Mouse (Mus musculus): ENCODE data around the gene Dnajc5g.

DNA sequence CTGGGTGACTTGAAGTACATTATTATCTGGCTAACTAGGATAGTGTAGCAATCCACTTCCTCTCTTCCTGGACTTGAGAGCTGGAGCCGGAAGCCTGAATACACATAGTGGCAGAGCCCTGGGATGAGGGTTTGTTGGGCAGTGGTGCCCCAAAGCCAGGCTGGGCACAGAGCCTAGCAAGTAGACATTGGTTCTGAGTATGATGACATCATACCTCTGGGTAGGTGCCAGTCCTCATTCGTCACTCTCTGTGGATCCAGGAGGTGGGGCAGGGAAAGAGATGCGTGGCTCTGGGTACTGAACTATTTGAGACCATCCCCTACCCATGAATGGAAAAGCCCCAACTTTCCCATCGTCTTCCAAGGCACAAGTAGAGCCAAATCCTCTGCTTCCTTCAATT, 43.7 kb downstream of the Dnajc5g start:
- TF ChIP-seq GATA1 (IDR thresholded peaks at IDR 0.05; ENCODE audit: borderline replicate concordance, low read length), result no peak
- no peak for TF ChIP-seq FLI1 (IDR thresholded peaks at IDR 0.05; ENCODE audit: low read length)

Measured in megakaryocyte, embryonic 14.5 days (primary cell).